Mouse (Mus musculus) liver, adult (tissue): ENCODE data around the gene Tnk2.

Experiments used
- GATA4 ChIP-seq: IDR thresholded peaks from 2 replicates; pipeline ENCODE4 v1.6.1; 2014; ENCODE audit warnings: mild to moderate bottlenecking, low read length; ENCODE audit not compliant: insufficient replicate concordance

Gene Tnk2

DNA sequence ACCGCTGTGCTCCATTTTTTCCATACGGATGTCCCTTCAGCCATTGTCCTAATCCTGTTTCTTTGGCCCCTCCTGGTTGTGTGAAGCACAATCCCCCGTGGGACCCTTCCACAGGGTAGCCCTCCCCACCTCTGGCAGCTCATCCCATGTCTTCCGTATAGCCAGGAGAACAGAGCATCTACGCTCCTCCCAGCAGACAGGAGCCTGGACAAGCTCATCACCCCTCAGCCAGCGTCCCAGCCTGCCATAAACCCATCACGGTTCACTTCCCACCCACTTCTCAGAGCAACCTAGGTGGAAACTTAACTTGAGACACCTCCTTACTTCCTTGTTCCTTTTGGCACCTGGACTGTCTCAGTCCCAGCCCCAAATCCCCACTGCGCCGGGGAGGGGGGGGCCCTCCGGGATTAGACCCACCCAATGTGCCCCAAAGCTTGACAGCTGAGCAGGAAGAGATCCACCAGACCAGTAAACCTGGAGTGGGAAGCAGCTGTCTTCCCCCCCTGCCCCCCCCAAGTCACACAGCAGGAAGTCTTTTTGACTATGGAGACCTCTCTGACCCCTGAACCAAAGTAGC is 64.9 kb downstream of the Tnk2 start:
- TF ChIP-seq GATA4: no peak

DNA sequence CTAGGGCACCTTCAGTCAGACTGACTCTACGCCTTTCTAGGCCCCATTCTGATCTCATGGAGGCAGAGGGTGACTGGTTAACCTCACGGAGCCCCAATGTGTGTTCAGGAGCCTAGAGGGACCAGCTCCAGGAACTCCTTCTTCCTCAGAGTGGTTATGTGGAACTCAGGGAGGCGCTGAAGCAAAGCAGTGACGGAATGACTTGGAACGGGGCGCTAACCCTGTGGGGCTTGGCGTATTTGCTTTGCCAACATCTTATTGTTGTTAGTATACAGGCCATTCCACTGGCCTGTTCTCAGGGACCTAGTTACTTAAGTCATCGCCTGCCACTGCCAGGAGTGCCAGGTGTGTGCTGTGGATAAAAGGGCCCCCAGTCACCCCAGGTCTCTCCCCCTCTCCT is 65.4 kb downstream of the Tnk2 start:
- no peak for TF ChIP-seq GATA4

DNA sequence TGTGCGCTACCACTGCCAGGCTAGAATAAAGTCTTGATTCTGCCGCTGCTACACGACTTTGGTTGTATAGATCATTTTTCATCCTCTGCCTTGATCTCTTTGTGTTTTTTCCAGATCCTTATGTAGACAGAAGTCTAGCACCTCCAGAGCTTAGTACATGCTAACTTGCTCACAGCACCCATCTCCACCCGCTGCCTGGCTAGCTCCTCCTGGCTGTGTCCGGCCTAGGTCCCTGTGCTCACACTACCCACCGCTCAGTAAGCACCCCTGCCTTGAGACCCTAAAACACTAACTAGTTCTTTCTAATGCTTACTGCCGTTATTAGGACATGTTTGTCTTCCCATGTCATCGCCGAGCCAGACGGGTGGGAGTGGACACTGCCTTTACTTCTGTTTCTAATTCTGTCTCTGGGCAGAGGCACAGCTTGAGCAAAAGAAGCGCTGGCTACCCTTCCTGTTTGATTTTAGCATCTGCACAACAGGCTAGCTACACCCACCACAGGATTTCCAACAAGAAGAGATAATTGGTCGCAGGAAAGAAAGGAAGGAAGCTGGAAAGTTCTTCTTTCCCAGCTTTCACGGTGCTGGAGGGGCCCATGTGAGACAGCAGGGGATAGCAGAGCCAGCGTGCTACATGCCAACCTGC is 66.9 kb downstream of the Tnk2 start:
- TF ChIP-seq GATA4: no peak; the same call in 1 of the 2 replicates

DNA sequence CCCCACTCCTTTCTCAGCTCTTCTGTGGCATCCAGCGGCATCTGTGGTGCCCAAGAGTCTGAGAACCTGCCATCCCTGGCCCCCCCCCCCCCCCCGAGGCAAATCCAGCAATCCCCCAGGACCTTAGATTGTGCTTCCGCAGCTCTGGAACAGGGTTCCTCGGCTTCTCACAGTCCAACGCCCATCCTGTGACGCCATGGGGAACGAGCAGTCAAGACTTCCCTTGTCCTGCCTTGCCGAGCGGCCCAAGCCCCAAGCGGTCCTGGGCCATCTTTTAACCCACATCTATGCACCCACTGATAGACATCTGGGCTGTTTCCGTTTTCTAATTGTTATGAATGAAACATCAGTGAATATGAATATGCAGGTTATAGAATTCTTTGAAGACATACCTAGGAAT is 68.5 kb downstream of the Tnk2 start:
- no peak for TF ChIP-seq GATA4

DNA sequence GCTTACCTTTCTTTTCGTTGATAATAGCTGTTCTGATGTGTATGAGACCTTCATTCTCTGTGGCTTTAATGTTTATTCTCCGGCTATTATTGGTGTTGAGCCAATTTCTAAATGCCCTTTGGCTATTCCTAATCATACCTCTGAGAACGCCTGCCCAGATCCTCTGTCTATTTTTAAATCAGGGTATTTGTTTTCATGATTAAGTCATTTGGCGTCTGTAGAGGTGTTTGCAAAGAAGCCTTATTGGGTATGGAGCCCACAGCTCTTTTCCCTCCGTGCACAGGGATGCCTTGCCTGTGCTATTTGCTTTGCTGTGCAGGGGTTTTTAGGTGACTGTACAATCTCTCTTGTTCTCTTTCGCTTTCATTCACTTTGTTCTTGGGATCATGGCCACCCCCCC is 69.9 kb downstream of the Tnk2 start:
- no peak for TF ChIP-seq GATA4

DNA sequence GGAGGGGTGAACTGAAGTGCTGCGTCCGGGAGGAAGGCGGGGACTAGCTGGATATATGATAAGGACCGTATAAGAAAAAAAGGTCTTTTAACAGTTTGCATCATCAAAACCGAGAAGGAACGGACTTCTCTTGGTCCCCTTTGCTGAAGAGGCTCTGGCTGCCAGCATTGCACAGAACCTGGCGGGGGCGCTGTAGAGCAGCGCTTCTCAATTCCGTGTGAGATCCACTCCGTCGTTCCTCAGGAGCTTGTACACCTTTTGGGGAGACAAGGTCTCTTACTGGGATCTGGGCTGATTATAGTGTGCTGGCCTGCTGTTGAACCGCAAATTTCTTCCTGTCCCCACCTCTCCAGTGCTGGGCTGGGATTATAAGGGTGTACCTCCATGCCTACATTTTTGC is 71.7 kb downstream of the Tnk2 start:
- TF ChIP-seq GATA4: no peak

DNA sequence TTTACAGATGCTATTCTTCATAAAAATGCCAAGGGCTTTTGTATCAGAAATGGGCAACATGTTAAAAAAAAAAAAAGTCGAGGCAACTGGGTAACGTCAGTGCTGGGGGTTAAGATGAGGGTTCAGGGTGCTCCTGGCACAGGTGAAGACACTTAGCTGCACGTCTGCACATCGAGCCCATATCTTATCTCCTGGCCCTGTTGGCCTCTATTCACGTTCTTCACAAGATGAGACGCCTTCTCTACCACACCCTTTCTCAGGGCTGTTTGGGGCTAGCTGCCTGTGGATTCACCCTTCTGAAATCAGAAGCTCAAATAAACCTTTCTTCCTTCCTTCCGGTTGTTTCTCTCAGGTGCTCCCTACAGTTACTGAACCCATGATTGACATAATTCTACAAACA is 79.5 kb downstream of the Tnk2 start:
- TF ChIP-seq GATA4: no peak

DNA sequence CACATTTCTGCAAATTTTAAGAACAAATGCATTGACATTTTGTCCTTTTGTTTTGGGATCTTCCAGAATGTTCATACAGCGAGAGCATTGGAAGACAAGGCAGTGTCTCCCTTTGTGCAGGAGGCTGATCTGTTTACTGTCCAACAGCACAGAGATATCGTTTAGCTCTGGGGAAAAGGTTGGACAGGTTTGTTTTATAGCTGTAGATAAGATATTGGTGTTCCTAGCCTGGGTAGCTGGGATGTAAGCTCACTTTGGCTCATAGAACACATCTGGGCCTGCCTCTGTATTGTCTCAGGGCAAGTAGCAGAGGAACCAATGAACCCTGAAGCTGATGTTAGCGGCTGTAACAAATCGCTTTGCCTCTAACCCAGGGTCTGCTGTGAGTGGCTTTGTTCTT is 80.1 kb downstream of the Tnk2 start:
- no peak for TF ChIP-seq GATA4

DNA sequence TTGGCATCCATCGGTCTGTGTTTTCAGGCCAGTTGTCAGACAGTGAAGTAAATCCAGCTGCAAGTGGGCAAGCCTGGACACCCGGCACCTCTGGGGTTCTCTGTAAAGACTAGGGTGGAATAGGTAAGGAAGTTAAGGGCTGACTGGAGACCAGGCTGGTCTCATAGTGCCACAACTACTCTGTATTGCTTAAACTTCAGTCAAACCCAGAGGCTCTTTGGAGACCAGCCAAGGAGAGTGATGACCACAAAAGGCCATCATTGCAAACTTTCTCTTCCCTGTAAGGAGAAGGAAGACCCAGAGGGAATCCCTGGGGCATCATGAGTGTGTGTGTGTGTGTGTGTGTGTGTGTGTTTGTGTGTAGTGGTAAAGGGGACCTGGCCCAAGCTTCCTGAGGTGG is 80.6 kb downstream of the Tnk2 start:
- no peak for TF ChIP-seq GATA4

DNA sequence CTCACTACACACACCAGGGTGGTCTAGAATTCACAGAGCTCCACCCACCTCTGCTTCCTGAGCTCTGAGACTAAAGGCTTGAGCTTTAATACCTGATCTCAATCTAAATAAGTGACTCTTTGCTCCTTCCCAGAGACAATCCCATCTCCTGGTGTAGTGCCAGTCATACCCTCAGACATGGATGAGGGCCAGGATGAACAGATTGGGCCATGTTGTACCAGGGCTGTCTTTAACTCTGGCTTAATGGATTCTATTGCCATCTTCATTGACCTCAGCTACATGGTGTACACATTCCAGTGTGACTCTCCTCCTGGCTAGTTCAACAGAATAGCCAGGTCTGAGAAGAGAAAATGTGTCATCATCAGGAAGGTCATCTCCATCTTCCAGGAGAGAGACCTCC is 82.8 kb downstream of the Tnk2 start:
- no peak for TF ChIP-seq GATA4

DNA sequence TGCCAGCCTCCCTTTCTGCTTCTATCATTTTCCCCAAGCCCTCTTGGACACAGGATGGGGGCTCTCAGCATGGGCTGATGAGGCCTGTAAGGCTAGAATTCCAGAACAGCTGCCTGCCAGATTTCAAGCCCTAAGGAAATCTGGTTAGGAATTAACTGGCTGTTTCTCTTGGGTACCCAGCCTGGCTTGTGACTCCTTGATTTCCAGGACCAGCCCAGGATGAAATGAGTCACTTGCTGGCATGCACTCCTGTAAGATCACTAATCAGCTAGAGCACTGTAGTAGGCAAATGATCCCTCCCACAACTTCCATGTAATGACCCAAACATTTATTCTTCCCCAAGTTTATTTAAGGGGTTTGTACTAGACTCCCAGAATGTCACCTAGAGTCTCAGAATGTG is 84.6 kb downstream of the Tnk2 start:
- TF ChIP-seq GATA4: no peak

DNA sequence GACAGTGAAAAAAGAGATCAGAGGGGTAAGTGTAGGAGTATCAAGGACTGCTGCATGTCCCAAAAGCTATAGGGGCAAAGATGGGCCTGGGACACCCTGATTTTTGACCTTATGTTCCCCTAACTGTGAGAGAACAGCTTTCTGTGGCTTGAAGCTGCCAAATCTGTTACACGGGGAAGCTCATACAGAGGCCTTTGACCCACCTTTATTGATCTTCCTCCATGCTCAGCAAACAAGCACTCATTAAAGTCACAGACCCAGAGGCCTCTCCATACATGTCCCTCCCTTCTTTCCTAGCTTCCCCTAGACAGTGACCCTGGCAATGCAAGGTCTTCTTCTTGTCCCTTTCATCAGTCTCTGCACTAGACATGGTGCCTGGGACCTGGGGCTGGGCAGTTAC is 85.1 kb downstream of the Tnk2 start:
- no peak for TF ChIP-seq GATA4
